Mouse (Mus musculus): ENCODE measurements around the gene Mapk7.

DNA sequence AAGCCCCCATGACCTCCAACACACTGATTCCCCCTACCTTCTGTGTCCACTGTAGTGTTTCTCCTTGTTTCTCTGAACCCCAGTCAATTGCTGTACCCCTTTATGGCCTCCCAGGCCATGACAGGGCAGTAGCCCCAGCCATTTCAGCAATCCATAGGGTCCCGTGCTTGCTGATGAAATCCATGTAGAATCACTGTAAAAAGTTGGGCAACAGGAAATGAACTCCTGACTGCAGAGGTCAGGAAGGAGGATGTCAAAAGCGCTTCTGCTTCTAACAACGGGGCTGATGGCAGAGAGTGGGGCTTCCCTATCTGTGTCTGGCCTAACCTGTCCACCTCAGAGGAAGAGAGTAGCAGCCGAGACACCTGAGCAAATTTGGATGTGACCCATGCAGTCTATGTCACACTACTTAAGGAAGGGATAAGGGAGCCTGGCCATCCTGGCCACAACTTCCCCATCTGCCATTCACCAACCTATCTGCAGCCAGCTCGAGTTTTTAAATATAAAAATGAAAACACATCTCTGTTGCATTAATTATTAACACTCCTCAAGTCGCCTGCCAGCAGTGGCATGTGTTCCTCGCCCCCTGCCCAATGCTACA, 24.8 kb downstream of the Mapk7 start:
- TF ChIP-seq POLR2A (IDR thresholded peaks at IDR 0.05; ENCODE audit: borderline replicate concordance, control insufficient read depth, low read depth, low read length) (no peak), CTCF (IDR thresholded peaks at IDR 0.05; ENCODE audit: control insufficient read depth, insufficient read depth, low read length) (no peak)

Data from bone marrow, adult 2 months (tissue).